Mouse (Mus musculus): ENCODE data around the gene Slc4a7. TPM values are rescaled to one million over a fixed set of nuclear protein-coding genes. Genes with fewer than 3 reads are reported as not detected.

Gene Slc4a7
- total and polyA plus RNA-seq, 3 experiments, result 2.8 to 16.5 (median 13.1) TPM

DNA sequence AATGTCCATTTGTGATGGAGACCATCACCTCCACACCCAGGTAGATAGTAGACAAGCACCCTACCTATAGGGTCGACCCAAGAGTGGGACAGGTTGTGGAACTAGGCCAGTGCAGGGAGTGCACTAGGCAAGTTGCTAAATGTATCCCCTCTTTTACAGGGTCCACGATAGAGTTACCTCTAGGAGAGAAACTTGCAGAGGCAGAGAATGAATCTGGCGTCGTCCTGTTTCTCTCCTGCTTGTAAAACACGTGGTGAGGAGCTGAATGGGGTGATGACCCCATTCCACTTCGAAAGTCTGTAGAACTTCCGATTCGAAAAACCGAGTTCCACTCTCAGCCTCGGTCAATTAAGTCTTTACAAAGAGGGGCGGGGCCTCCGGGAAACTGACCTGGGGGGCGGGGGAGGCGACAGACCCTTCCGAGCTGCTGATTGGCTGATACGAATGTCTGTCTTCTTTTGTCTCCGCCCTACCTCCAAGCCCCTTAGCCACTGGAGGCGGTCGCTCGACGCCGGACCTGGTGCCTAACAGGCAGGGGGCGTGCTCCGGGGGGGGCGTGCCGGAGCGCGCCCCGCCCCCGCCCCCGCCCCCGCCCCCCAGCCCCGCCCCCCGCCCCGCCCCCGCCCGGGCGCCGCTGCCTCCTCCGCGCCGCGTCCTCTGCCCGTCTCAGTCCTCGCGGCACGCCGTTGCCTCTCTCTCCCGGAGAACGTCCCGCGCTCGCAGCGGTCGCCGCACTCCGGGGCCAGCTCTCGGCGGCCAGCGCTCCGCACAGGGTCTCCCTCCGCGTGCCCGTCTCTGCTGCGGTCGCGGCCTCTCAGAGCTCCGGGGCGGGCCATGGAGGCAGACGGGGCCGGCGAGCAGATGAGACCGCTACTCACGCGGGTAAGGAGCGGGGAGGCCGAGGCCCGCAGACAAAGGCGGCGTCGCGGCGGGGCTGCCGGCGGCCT is 593 bp downstream of the Slc4a7 start:
- Histone ChIP-seq H3K9ac (ENCODE audit: low read depth, low read length) (peak overlapping the region; percentile 80), H3K27me3 (ENCODE audit: control insufficient read depth, insufficient read depth, low read length) (no peaks in the 10 kb centered on the region), H3K4me3 (peak overlapping the region; percentile 92), H3K4me1 (ENCODE audit: control insufficient read depth, insufficient read depth, low read length) (peaks cover 3% of the 10 kb centered on the region; the same call in 1 of the 2 replicates), H3K27ac (peak overlapping the region; percentile 79), H3K79me2 (replicated peaks; ENCODE audit: control insufficient read depth, insufficient read depth, low read length) (no peaks in the 10 kb centered on the region; the same call in 1 of the 2 replicates), H3K36me3 (ENCODE audit: control insufficient read depth, insufficient read depth, low read length) (peaks cover 1% of the 10 kb centered on the region; the same call in 1 of the 2 replicates)
- under 1% methylated on average over 58 of the region's 85 CpGs for WGBS
- TF ChIP-seq EP300 (IDR thresholded peaks at IDR 0.05; ENCODE audit: insufficient read depth, low read depth, low read length) (no peak), CTCF (IDR thresholded peaks at IDR 0.05) (peak; percentile 34), POLR2A (IDR thresholded peaks at IDR 0.05; ENCODE audit: insufficient read depth, low read depth, low read length) (peak; percentile 85)
- intact Hi-C loops (cut with DNase I), result loop anchor here (5.0 to 10.0 kb wide), 4 partner anchors 70 to 578 kb away; partner anchors contain the start of genes Il3ra and Psmd6
- peak; percentile 90 to 92 for DNase-seq

DNA sequence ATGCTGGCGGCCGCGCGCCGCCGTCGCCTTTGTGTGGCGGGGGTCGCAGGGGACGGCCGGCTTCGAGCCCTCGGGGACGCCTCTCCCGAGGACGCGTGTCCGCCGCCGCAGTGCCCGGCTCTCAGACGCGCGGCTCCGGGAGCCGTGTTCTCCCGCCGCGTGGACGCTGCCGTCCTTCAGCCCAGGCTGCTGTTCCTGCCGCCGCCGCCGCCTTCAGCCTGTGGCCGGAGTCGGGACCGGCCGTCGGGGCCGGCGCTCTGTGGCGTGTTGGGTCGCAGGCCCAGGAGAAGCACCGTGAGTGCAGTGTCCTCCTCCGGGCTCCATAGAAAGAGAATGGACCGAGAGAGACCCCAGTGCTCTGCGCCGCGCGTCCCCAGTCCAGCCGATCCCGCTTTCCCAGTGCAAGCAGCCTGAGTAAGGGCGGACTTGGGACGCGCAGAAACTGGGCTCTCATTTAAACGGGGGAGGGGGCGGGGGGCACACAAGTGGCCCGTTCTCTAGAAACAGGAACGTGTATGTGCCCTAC is 1.3 kb downstream of the Slc4a7 start:
- intact Hi-C loops (cut with DNase I), result loop anchor here (5.0 to 10.0 kb wide), 4 partner anchors 71 to 579 kb away; partner anchors contain the start of genes Il3ra and Psmd6

DNA sequence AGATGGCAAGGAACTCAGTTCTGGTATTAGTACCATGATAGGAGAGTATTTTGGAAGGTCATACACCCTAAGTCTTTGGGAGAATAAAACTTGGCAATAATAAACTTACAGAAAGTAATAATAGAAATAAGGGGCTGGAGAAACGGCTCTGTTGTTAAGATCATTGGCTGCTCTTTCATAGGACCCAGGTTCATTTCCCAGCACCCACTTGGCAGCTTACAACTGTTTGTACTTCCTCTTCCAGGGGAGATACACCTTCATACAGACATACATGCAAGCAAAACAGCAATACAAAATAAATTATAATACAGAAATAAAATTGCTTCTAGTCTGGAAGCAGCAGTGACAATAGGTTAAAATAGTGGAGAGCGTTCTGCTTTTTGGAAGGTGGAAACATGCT is 2.6 kb downstream of the Slc4a7 start:
- 82% methylated on average over 2 of the region's 2 CpGs for WGBS
- Histone ChIP-seq H3K27ac (no peak overlapping the region), H3K36me3 (ENCODE audit: control insufficient read depth, insufficient read depth, low read length) (peaks cover 1% of the 10 kb centered on the region; the same call in 1 of the 2 replicates), H3K4me1 (ENCODE audit: control insufficient read depth, insufficient read depth, low read length) (peaks cover 3% of the 10 kb centered on the region; the same call in 1 of the 2 replicates), H3K79me2 (replicated peaks; ENCODE audit: control insufficient read depth, insufficient read depth, low read length) (no peaks in the 10 kb centered on the region; the same call in 1 of the 2 replicates), H3K4me3 (no peak overlapping the region), H3K9ac (ENCODE audit: low read depth, low read length) (no peak overlapping the region), H3K27me3 (ENCODE audit: control insufficient read depth, insufficient read depth, low read length) (no peaks in the 10 kb centered on the region)
- no peak for DNase-seq
- intact Hi-C loops (cut with DNase I), result loop anchor here (5.0 to 10.0 kb wide), 4 partner anchors 72 to 580 kb away; partner anchors contain the start of genes Il3ra and Psmd6
- no peak for TF ChIP-seq EP300 (IDR thresholded peaks at IDR 0.05; ENCODE audit: insufficient read depth, low read depth, low read length)
- no peak for TF ChIP-seq POLR2A (IDR thresholded peaks at IDR 0.05; ENCODE audit: insufficient read depth, low read depth, low read length)
- TF ChIP-seq CTCF (IDR thresholded peaks at IDR 0.05), result no peak

More for the DNA sequence above, 1.3 kb downstream of the Slc4a7 start:
- Histone ChIP-seq H3K79me2 (replicated peaks; ENCODE audit: control insufficient read depth, insufficient read depth, low read length) (no peaks in the 10 kb centered on the region; the same call in 1 of the 2 replicates), H3K9ac (ENCODE audit: low read depth, low read length) (peak overlapping the region; percentile 80), H3K27me3 (ENCODE audit: control insufficient read depth, insufficient read depth, low read length) (no peaks in the 10 kb centered on the region), H3K4me1 (ENCODE audit: control insufficient read depth, insufficient read depth, low read length) (peaks cover 3% of the 10 kb centered on the region; the same call in 1 of the 2 replicates), H3K4me3 (peak overlapping the region; percentile 92), H3K27ac (peak overlapping the region; percentile 79), H3K36me3 (ENCODE audit: control insufficient read depth, insufficient read depth, low read length) (peaks cover 1% of the 10 kb centered on the region; the same call in 1 of the 2 replicates)
- DNase-seq, result peak in 1 of 2 experiments; percentile 74
- TF ChIP-seq EP300 (IDR thresholded peaks at IDR 0.05; ENCODE audit: insufficient read depth, low read depth, low read length), result no peak
- no peak for TF ChIP-seq POLR2A (IDR thresholded peaks at IDR 0.05; ENCODE audit: insufficient read depth, low read depth, low read length)
- peak; percentile 37 for TF ChIP-seq CTCF (IDR thresholded peaks at IDR 0.05)
- under 1% methylated on average over 60 of the region's 60 CpGs for WGBS

DNA sequence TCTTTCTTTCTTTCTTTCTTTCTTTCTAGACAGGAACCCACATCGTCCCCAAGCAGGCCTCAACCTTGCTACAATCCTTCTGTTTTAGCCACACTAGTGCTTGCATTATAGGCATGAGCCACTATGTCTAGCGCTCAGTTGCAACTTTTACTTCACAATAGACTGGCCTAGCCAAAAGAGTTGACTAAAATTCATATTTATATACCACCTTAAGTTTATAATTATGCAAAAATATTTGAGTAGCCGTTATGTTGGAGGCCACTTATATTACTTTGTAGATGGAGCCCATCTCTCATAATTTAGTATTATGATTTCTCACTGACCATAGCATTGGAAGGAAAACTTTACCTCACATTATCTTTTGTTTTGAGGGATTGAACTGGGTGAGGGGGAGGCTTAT is 3.0 kb downstream of the Slc4a7 start:
- intact Hi-C loops (cut with DNase I), result loop anchor here (10.0 kb wide), 3 partner anchors 160 to 580 kb away; partner anchors contain the start of genes Il3ra and Psmd6

DNA sequence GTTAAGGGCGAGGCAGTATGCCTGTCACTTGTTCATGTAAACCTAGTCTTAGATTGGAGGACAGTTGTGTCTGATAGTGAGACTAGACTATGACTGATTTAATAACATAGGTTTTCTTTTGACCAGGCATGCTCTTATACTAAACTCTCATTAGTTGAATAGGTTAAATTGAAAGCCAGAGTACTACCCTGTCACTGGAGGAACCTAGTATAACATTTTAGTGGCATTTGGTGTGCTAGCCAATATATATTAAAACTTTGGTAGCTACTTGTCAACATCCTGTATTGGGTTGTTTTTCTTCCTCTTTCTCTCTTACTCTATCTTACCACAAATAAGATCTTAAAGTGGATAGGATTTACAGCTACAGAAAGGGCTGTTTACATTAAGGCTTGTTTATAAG is 4.3 kb downstream of the Slc4a7 start:
- no peak overlapping the region for H3K27ac ChIP-seq
- H3K4me1 ChIP-seq (ENCODE audit: control insufficient read depth, insufficient read depth, low read length), result peaks cover 3% of the 10 kb centered on the region; the same call in 1 of the 2 replicates
- no peak overlapping the region for H3K9ac ChIP-seq (ENCODE audit: low read depth, low read length)
- H3K27me3 ChIP-seq (ENCODE audit: control insufficient read depth, insufficient read depth, low read length), result no peaks in the 10 kb centered on the region
- intact Hi-C loops (cut with DNase I), result loop anchor here (10.0 kb wide), 3 partner anchors 158 to 582 kb away; partner anchors contain the start of genes Il3ra and Psmd6
- H3K79me2 ChIP-seq (replicated peaks; ENCODE audit: control insufficient read depth, insufficient read depth, low read length), result no peaks in the 10 kb centered on the region; the same call in 1 of the 2 replicates
- TF ChIP-seq EP300 (IDR thresholded peaks at IDR 0.05; ENCODE audit: insufficient read depth, low read depth, low read length), result no peak
- no peak for TF ChIP-seq CTCF (IDR thresholded peaks at IDR 0.05)
- H3K4me3 ChIP-seq, result no peak overlapping the region
- WGBS, result 80% methylated on average over 1 of the region's 1 CpGs
- DNase-seq, result no peak
- H3K36me3 ChIP-seq (ENCODE audit: control insufficient read depth, insufficient read depth, low read length), result peaks cover 1% of the 10 kb centered on the region; the same call in 1 of the 2 replicates

More for the DNA sequence above, 3.0 kb downstream of the Slc4a7 start:
- DNase-seq, result no peak
- H3K27ac ChIP-seq, result no peak overlapping the region
- H3K4me1 ChIP-seq (ENCODE audit: control insufficient read depth, insufficient read depth, low read length), result peaks cover 3% of the 10 kb centered on the region; the same call in 1 of the 2 replicates
- H3K4me3 ChIP-seq, result no peak overlapping the region
- peaks cover 1% of the 10 kb centered on the region; the same call in 1 of the 2 replicates for H3K36me3 ChIP-seq (ENCODE audit: control insufficient read depth, insufficient read depth, low read length)
- WGBS, result 94% methylated on average over 3 of the region's 3 CpGs
- H3K9ac ChIP-seq (ENCODE audit: low read depth, low read length), result no peak overlapping the region
- no peaks in the 10 kb centered on the region for H3K27me3 ChIP-seq (ENCODE audit: control insufficient read depth, insufficient read depth, low read length)
- no peaks in the 10 kb centered on the region; the same call in 1 of the 2 replicates for H3K79me2 ChIP-seq (replicated peaks; ENCODE audit: control insufficient read depth, insufficient read depth, low read length)
- TF ChIP-seq CTCF (IDR thresholded peaks at IDR 0.05), result no peak
- TF ChIP-seq POLR2A (IDR thresholded peaks at IDR 0.05; ENCODE audit: insufficient read depth, low read depth, low read length), result no peak
- no peak for TF ChIP-seq EP300 (IDR thresholded peaks at IDR 0.05; ENCODE audit: insufficient read depth, low read depth, low read length)
